Mouse (Mus musculus) induced T-regulatory cell, adult 2 months (primary cell): Measurements from ENCODE around the gene Mfap1b.

Experiments used
- DNase-seq: peaks from one replicate; pipeline ENCODE4 v3.0.0-alpha.2; 2012; ENCODE audit warnings: low read depth

The Mfap1b gene

GRCm38 (mm10) chr2:121434854-121435253, 39.0 kb downstream of the Mfap1b start:
- peak; percentile 80 for DNase-seq

DNA sequence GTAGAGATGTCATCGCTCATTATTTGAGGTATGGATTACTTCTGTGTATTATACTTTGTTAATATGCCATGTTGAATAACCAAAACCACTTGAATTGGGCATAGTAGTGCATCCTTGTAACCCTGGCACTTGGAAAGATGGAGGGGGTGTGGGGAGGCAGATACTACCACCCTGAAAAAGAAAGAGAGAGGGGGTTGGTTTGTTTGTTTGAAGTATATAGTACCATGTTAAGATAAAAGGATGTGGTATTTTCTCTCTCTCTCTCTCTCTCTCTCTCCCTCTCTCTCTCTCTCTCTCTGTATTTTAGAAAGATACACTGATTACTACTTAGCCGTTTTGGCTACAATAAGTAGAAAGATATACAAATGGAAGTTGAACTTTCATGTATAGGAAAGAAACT, 48.0 kb downstream of the Mfap1b start:
- DNase-seq: no peak

DNA sequence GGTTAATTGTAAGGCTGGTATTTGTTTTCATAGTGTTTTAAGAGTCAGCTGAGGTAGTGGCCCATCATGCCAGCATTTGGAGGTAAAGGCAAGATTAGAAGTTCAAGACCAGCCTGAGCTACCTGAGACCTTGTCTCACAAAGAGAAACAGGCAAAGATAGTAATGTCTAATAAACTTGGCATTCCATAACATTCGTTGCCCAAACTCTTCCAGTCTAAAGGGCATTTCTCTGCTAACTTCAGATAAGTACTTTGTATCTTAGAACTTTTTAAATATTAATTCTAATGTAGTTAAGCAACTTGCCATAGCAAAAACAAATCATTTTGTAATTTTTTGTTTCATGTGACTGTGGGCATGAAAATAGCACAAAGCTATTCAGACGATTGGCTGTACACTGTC, 50.7 kb downstream of the Mfap1b start:
- no peak for DNase-seq

- no peak for DNase-seq
These were observed 55.4 kb downstream of the Mfap1b start for GRCm38 (mm10) chr2:121418476-121418875.

GRCm38 (mm10) chr2:121416356-121416755, 57.5 kb downstream of the Mfap1b start:
- DNase-seq: peak; percentile 61

DNA sequence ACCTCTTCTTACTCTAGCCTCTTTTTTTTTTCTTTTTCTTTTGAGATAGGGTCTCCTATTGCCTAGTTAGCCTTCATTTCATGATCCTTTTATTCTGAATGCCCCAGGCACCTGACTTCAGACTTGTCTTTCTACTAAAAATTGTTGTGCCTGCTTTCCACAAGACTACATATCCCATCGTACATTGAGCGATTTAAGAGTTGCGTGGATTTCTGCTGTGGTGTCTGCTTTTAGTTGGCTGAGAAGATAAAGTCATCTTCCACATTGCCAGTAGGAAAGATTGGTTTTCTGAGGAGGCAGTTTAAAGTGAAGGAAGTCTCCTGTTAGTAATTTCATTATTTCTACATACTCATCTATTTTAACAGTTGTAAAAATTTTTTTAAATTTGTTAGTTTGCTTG, 58.3 kb downstream of the Mfap1b start:
- DNase-seq: no peak

- DNase-seq: peak; percentile 63
These were observed 58.8 kb downstream of the Mfap1b start for GRCm38 (mm10) chr2:121415103-121415502.

DNA sequence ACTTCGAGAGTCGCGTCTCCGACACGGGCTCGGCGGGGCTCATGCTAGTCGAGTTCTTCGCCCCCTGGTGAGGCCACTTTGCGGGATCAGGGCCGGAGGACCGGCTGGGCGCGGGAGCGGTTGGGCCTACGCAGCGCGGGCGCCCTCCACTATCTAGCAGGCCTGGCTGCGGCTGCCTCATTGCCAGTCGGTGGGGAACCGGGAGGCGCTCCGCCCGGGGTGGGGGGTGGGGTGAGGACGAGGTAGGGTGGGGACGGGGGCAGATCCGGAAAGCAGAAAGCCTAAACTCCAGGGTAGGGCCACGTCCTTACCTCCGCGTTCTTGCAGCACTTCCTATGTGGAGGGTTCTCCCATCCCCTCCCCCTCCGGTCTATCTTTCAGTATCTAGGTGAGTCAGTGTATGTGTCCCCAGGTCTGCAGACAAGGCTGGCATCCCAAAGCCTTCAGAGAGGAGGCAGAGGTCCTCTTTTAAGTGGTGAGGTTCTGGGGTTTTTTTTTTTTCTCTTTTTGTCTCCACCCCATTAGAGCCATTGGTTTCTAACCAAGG, 59.7 kb downstream of the Mfap1b start:
- DNase-seq: peak; percentile 88

GRCm38 (mm10) chr2:121413387-121414042, 60.4 kb downstream of the Mfap1b start, which contains the start of the genes Pdia3 and Catsper2:
Gene Pdia3 (plus strand): TSS chr2:121413775.
Gene Catsper2 (minus strand): TSS chr2:121413792.
- peak; percentile 93 for DNase-seq

- DNase-seq: no peak
These were observed 61.0 kb downstream of the Mfap1b start for GRCm38 (mm10) chr2:121412843-121413386.
